Mouse (Mus musculus) heart, postnatal 0 days (tissue): Measurements from ENCODE around the gene Map2k1. TPM values are rescaled to one million over a fixed set of nuclear protein-coding genes. Genes with fewer than 3 reads are reported as not detected.

Experiments
- ATAC-seq: fragments of 200-750 bp; cut with Nextera tagmentation; 2 replicates; pipeline ENCODE4 v1.8.0; 2017; ENCODE audit warnings: low read depth, moderate number of reproducible peaks, moderate library complexity; ENCODE audit not compliant: insufficient read depth
- DNase-seq: peaks from one replicate; pipeline ENCODE4 v3.0.0-alpha.2; 2016; ENCODE audit warnings: low spot score
- H3K27ac ChIP-seq: fragments of 300-500 bp; sonication (generic); 2 replicates; pipeline ENCODE4 v1.5.1; 2014; ENCODE audit warnings: low read depth, mild to moderate bottlenecking
- H3K27me3 ChIP-seq: fragments of 300-500 bp; sonication (generic); 2 replicates; pipeline ENCODE4 v1.6.1; 2014; ENCODE audit warnings: low read length, mixed read lengths; ENCODE audit not compliant: control insufficient read depth, insufficient read depth
- H3K36me3 ChIP-seq: fragments of 300-500 bp; sonication (generic); replicated peaks from 2 replicates; pipeline ENCODE4 v1.6.1; 2014; ENCODE audit warnings: low read length, mixed read lengths; ENCODE audit not compliant: control insufficient read depth, insufficient read depth
- H3K4me1 ChIP-seq: fragments of 300-500 bp; sonication (generic); 2 replicates; pipeline ENCODE4 v1.6.1; 2014; ENCODE audit warnings: antibody characterized with exemption; ENCODE audit not compliant: control insufficient read depth, insufficient read depth
- H3K4me2 ChIP-seq: fragments of 300-500 bp; sonication (generic); 2 replicates; pipeline ENCODE4 v1.6.1; 2014; ENCODE audit warnings: low read depth, mild to moderate bottlenecking, low read length, moderate library complexity
- H3K4me3 ChIP-seq: fragments of 300-500 bp; sonication (generic); 2 replicates; pipeline ENCODE4 v1.5.1; 2014; ENCODE audit warnings: low read depth, low read length
- H3K9ac ChIP-seq: fragments of 300-500 bp; sonication (generic); replicated peaks from 2 replicates; pipeline ENCODE4 v1.6.1; 2014; ENCODE audit warnings: low read depth, low read length, mixed read lengths
- H3K9me3 ChIP-seq: fragments of 300-500 bp; sonication (generic); replicated peaks from 2 replicates; pipeline ENCODE4 v1.6.1; 2016; ENCODE audit warnings: low read length; ENCODE audit not compliant: control insufficient read depth
- CTCF ChIP-seq: IDR thresholded peaks from 2 replicates; pipeline ENCODE4 v1.5.1; 2016; ENCODE audit warnings: antibody characterized with exemption, control low read depth, low read depth
- EP300 ChIP-seq: IDR thresholded peaks from 2 replicates; pipeline ENCODE4 v1.6.1; 2016; ENCODE audit warnings: antibody characterized with exemption, low read depth
- WGBS: fragments of 180-500 bp; shearing (Covaris S2); extraction: QIAGEN DNeasy Blood & Tissue Kit; methylation state at CpG from one replicate; pipeline ENCODE4 v1.1.7; 2014; 5-methylcytosine and 5-hydroxymethylcytosine counted together
- polyA plus RNA-seq: library from polyadenylated mRNA; unstranded; fragments of >200 nt; fragmentation: Nextera tagmentation; extraction: Ambion mirVana; gene quantifications from 2 replicates; pipeline ENCODE4 v1.2.1, GENCODE M21; 2015
- total RNA-seq: library from RNA; depleted of rRNA; stranded (reverse); fragments of >200 nt; gene quantifications from 2 replicates; pipeline ENCODE4 v1.2.3, GENCODE M21; 2014; ENCODE audit warnings: low replicate concordance

Map2k1 gene
- total and polyA plus RNA-seq, 2 experiments from 2014 or later, result 57.7 to 110 TPM

DNA sequence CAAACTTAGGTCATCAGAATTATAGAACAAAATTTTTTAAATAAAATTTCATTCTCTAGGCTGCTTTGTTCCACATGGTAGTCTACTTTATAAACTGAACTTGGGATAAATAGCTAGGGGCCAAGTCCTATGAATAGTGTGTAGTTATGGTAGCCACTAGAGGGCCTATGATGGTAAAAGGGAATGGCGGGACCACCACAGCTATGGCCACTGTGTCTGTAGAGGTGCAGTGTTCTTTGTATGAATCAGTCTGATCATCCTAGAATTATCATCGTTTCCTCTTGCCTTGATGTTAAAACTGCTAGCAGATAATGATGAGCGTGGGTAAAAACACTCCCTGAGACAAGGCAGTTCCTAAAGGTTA, 74.8 kb downstream of the Map2k1 start:
- WGBS, result 35% methylated on average over 3 of the region's 3 CpGs
- Histone ChIP-seq H3K9ac (peak overlapping the region; percentile 49), H3K9me3 (no peaks in the 10 kb centered on the region), H3K4me3 (peak overlapping the region; percentile 62), H3K27ac (peak overlapping the region; percentile 81), H3K4me1 (peaks cover 11% of the 10 kb centered on the region), H3K27me3 (no peaks in the 10 kb centered on the region), H3K4me2 (peak overlapping the region; percentile 57), H3K36me3 (peaks cover 69% of the 10 kb centered on the region)
- DNase-seq (peak; percentile 43), ATAC-seq (peak; percentile 60)
- TF ChIP-seq CTCF (peak; percentile 42), EP300 (no peak)

GRCm38 (mm10) chr9:64175378-64175777, 78.1 kb downstream of the Map2k1 start:
- 83% methylated on average over 11 of the region's 11 CpGs for WGBS
- no peak overlapping the region for H3K9ac ChIP-seq
- ATAC-seq (no peak), DNase-seq (no peak)
- peaks cover 11% of the 10 kb centered on the region for H3K4me1 ChIP-seq
- H3K9me3 ChIP-seq, result no peaks in the 10 kb centered on the region
- H3K4me3 ChIP-seq, result no peak overlapping the region
- H3K27ac ChIP-seq, result no peak overlapping the region
- no peaks in the 10 kb centered on the region for H3K27me3 ChIP-seq
- H3K36me3 ChIP-seq, result peaks cover 46% of the 10 kb centered on the region
- H3K4me2 ChIP-seq, result no peak overlapping the region
- TF ChIP-seq CTCF (no peak), EP300 (no peak)

GRCm38 (mm10) chr9:64174766-64175165, 78.7 kb downstream of the Map2k1 start:
- H3K27me3 ChIP-seq, result no peaks in the 10 kb centered on the region
- H3K9ac ChIP-seq, result no peak overlapping the region
- peaks cover 7% of the 10 kb centered on the region for H3K4me1 ChIP-seq
- WGBS, result 37% methylated on average over 8 of the region's 8 CpGs
- DNase-seq (no peak), ATAC-seq (no peak)
- H3K36me3 ChIP-seq, result peaks cover 43% of the 10 kb centered on the region
- H3K4me2 ChIP-seq, result peak overlapping the region; percentile 73; the same call in 1 of the 2 replicates
- no peak for TF ChIP-seq EP300
- TF ChIP-seq CTCF, result no peak
- H3K27ac ChIP-seq, result no peak overlapping the region
- H3K4me3 ChIP-seq, result no peak overlapping the region
- no peaks in the 10 kb centered on the region for H3K9me3 ChIP-seq

DNA sequence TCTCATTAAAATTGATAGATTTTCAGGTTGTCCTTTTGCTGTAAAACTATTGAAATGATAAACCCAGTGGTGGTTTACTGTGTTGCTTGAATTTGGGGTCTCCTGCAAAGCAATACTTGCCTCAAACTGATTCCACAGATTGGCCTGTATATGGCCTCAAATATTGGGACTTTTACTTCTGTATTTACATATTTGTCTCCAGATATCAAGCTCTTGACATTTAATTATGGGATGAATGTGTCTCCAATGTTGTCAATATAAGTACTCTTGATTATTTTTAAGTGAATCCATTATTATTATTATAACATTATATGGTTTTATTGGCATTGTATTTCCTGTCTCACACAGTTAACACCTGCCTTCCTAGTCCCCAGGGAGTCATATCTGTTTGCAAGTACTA, 79.1 kb downstream of the Map2k1 start:
- no peak overlapping the region for H3K27ac ChIP-seq
- no peak for DNase-seq

DNA sequence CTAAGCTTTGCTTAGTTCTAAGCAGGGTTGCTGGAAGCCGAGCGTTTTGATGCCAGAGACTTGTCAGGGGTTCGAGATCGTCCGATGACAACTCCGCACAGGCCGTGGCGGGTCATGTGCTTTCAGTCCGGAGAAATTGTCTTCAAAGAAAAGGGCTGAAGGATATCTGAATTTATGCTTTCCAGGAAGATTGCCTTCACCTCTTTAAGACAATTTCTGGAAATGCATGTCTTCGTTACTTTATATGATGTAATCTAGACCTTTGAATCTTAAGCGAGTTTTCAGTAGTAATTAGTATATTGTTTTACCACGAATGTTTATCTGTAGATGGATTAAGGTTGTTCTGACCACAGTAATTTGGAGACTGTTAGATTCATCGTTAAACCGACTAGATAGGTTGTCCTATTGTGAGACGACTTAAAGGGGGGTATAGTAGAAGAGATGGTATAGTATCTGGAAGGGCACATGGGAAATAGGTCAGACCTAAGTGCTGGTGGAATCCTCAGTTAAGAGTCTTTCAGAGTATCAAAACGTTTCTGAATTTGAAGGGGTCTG, 79.7 kb downstream of the Map2k1 start:
- Histone ChIP-seq H3K27ac (peak overlapping the region; percentile 82), H3K9ac (peak overlapping the region; percentile 71), H3K4me2 (peak overlapping the region; percentile 73), H3K4me3 (peak overlapping the region; percentile 83), H3K9me3 (no peaks in the 10 kb centered on the region), H3K36me3 (peaks cover 41% of the 10 kb centered on the region), H3K4me1 (peaks cover 5% of the 10 kb centered on the region), H3K27me3 (no peaks in the 10 kb centered on the region)
- TF ChIP-seq CTCF (no peak), EP300 (no peak)
- WGBS, result under 1% methylated on average over 16 of the region's 16 CpGs
- no peak for DNase-seq
- ATAC-seq, result no peak

More for the DNA sequence above, 79.1 kb downstream of the Map2k1 start:
- TF ChIP-seq CTCF, result no peak
- no peak for TF ChIP-seq EP300
- H3K36me3 ChIP-seq, result peaks cover 43% of the 10 kb centered on the region
- peak overlapping the region; percentile 71 for H3K9ac ChIP-seq
- peak overlapping the region; percentile 73 for H3K4me2 ChIP-seq
- peak overlapping the region; percentile 83 for H3K4me3 ChIP-seq
- H3K4me1 ChIP-seq, result peaks cover 5% of the 10 kb centered on the region
- no peak for ATAC-seq
- no peaks in the 10 kb centered on the region for H3K27me3 ChIP-seq
- no peaks in the 10 kb centered on the region for H3K9me3 ChIP-seq
